ENCODE assay signal across 8 mouse cellular contexts in genomic region chr2:131351968-131352746, GRCm38 (mm10). TPM values are rescaled to one million over a fixed set of nuclear protein-coding genes. Genes with fewer than 3 reads are reported as not detected.
DNase-seq lines count a peak whose midpoint lies in the region; ATAC-seq and TF ChIP-seq lines count a peak whose summit lies in the region.

No protein-coding gene starts in this region.

- TF ChIP-seq CTCF in gastrocnemius, adult 2 months (IDR thresholded peaks at IDR 0.05): no peak
- no peak for TF ChIP-seq CTCF in forebrain, postnatal 0 days (IDR thresholded peaks at IDR 0.05; ENCODE audit: low read depth)
- no peak for TF ChIP-seq CTCF in liver, postnatal 0 days (IDR thresholded peaks at IDR 0.05; ENCODE audit: low read depth)

- H3K9me3 ChIP-seq in forebrain, postnatal 0 days (ENCODE audit: low read length): no peaks in the 10 kb centered on the region
- no peaks in the 10 kb centered on the region for H3K9me3 ChIP-seq in liver, postnatal 0 days (ENCODE audit: low read length)
- no peaks in the 10 kb centered on the region for H3K9me3 ChIP-seq in stomach, embryonic 14.5 days (ENCODE audit: control insufficient read depth, low read depth, low read length)

- no peak for TF ChIP-seq EP300 in liver, postnatal 0 days (IDR thresholded peaks at IDR 0.05; ENCODE audit: low read depth)

- H3K4me1 ChIP-seq in forebrain, postnatal 0 days (ENCODE audit: insufficient read depth): peaks cover 6% of the 10 kb centered on the region
- H3K4me1 ChIP-seq in liver, postnatal 0 days (ENCODE audit: insufficient read depth): peaks cover 16% of the 10 kb centered on the region
- H3K4me1 ChIP-seq in stomach, embryonic 14.5 days (ENCODE audit: control insufficient read depth, insufficient read depth, low read length): peaks cover 9% of the 10 kb centered on the region; the same call in 1 of the 2 replicates

- no peaks in the 10 kb centered on the region for H3K36me3 ChIP-seq in forebrain, postnatal 0 days (ENCODE audit: insufficient read depth)
- no peaks in the 10 kb centered on the region for H3K36me3 ChIP-seq in liver, postnatal 0 days (replicated peaks; ENCODE audit: insufficient read depth, low read length)
- H3K36me3 ChIP-seq in stomach, embryonic 14.5 days (ENCODE audit: control insufficient read depth, insufficient read depth, low read length): no peaks in the 10 kb centered on the region

- peak overlapping the region; percentile 85 for H3K4me3 ChIP-seq in gastrocnemius, adult 2 months
- H3K4me3 ChIP-seq in forebrain, postnatal 0 days (ENCODE audit: low read depth, low read length): peak overlapping the region; percentile 100
- peak overlapping the region; percentile 95 for H3K4me3 ChIP-seq in liver, postnatal 0 days (ENCODE audit: low read depth, low read length)
- H3K4me3 ChIP-seq in stomach, embryonic 14.5 days (ENCODE audit: low read depth, low read length): peak overlapping the region; percentile 95

- 3% methylated on average over 45 of the region's 51 CpGs for WGBS in forebrain, postnatal 0 days
- 1% methylated on average over 34 of the region's 51 CpGs for WGBS in liver, postnatal 0 days (ENCODE audit: insufficient replicate concordance)
- WGBS in stomach, embryonic 14.5 days: under 1% methylated on average over 51 of the region's 51 CpGs

- H3K27ac ChIP-seq in gastrocnemius, adult 2 months: peak overlapping the region; percentile 89
- H3K27ac ChIP-seq in forebrain, postnatal 0 days (ENCODE audit: low read depth, low read length): peak overlapping the region; percentile 93
- H3K27ac ChIP-seq in liver, postnatal 0 days (ENCODE audit: low read depth): peak overlapping the region; percentile 89
- H3K27ac ChIP-seq in stomach, embryonic 14.5 days (ENCODE audit: low read length): peak overlapping the region; percentile 82

- peak overlapping the region; percentile 58 for H3K4me2 ChIP-seq in forebrain, postnatal 0 days (ENCODE audit: low read depth)
- H3K4me2 ChIP-seq in liver, postnatal 0 days (ENCODE audit: low read depth, low read length): peak overlapping the region; percentile 99
- H3K4me2 ChIP-seq in stomach, embryonic 14.5 days (replicated peaks; ENCODE audit: low read depth, low read length): peak overlapping the region; percentile 93

- DNase-seq in gastrocnemius, adult 2 months: no peak
- no peak for DNase-seq in gastrocnemius, postnatal 10 days
- DNase-seq in thymus, postnatal 4 days: peak; percentile 71
- DNase-seq in thymus, adult 18-20 months: no peak
- peak; percentile 50 for DNase-seq in forebrain, postnatal 0 days
- no peak for DNase-seq in liver, postnatal 0 days
- no peak for DNase-seq in layer of hippocampus, postnatal 10 days (ENCODE audit: low spot score in 2 of 2)

- peak overlapping the region; percentile 95 for H3K9ac ChIP-seq in forebrain, postnatal 0 days
- H3K9ac ChIP-seq in liver, postnatal 0 days (replicated peaks): peak overlapping the region; percentile 88
- peak overlapping the region; percentile 91 for H3K9ac ChIP-seq in stomach, embryonic 14.5 days (replicated peaks; ENCODE audit: low read depth, low read length)

- intact Hi-C loops in gastrocnemius, adult 2 months (cut with DNase I): loop anchor here (2.0 to 5.0 kb wide), 3 partner anchors 45 to 89 kb away; partner anchors contain the start of gene Pank2

- peak; percentile 82 for ATAC-seq in forebrain, postnatal 0 days
- peak; percentile 66 for ATAC-seq in liver, postnatal 0 days
- no peak; the same call in none of the 2 replicates for ATAC-seq in stomach, embryonic 14.5 days (ENCODE audit: insufficient number of reproducible peaks, insufficient read depth, low FRiP score, low read depth)

- no peaks in the 10 kb centered on the region for H3K27me3 ChIP-seq in forebrain, postnatal 0 days (ENCODE audit: insufficient read depth, low read length)
- H3K27me3 ChIP-seq in liver, postnatal 0 days (ENCODE audit: insufficient read depth, low read length): no peaks in the 10 kb centered on the region
- H3K27me3 ChIP-seq in stomach, embryonic 14.5 days (ENCODE audit: control insufficient read depth, insufficient read depth, low read length): no peaks in the 10 kb centered on the region

RNA-seq across cellular contexts. Expression of gene Rnf24, which starts 0.5 kb away (rescaled TPM):
- 1 to 10 TPM; 1.5 to 1.7 TPM for total RNA-seq in gastrocnemius, adult 2 months (2021)
- 1 to 10 TPM; 3.1 to 4.7 TPM for total RNA-seq in gastrocnemius, postnatal 10 days (2021)
- total RNA-seq in forebrain, postnatal 0 days (2014; rRNA removed): 19.5 and 24.4 TPM in 2 replicates
- polyA plus RNA-seq in forebrain, postnatal 0 days (2015; fragmentation: Nextera tagmentation; extraction: Ambion mirVana): 8.7 and 11.8 TPM in 2 replicates
- polyA plus RNA-seq in liver, postnatal 0 days (2015; fragmentation: Nextera tagmentation; extraction: Ambion mirVana): 0.50 and 0.94 TPM in 2 replicates
- polyA plus RNA-seq in stomach, embryonic 14.5 days (2014; fragmentation: Nextera tagmentation; extraction: Ambion mirVana): 4.4 and 5.6 TPM in 2 replicates
- 10 to 100 TPM; 29.8 to 30.8 TPM for total RNA-seq in layer of hippocampus, postnatal 10 days (2021)

Comparison
In these comparisons a context has a peak if more than half of its experiments do, and no peak if none do; other contexts are left out.
1. DNase-seq: peak in thymus, postnatal 4 days (single experiment) and forebrain, postnatal 0 days (single experiment); none in gastrocnemius, adult 2 months (single experiment), gastrocnemius, postnatal 10 days (single experiment), thymus, adult 18-20 months (0 of 2), liver, postnatal 0 days (single experiment) and layer of hippocampus, postnatal 10 days (0 of 2).
2. Peak in every context shown above with its lines, with median percentiles within 50 percentile points of each other: H3K27ac ChIP-seq, H3K4me3 ChIP-seq, H3K4me2 ChIP-seq and H3K9ac ChIP-seq.